Mouse (Mus musculus) cortical plate, adult 2 months (tissue): Measurements from ENCODE around the gene Lrrc28.

Experiments used
- CTCF ChIP-seq: fragments of 200-500 bp; IDR thresholded peaks from 2 replicates; pipeline ENCODE4 v1.5.1; 2011; ENCODE audit warnings: mild to moderate bottlenecking, control low read depth, low read length; ENCODE audit not compliant: insufficient read depth; ENCODE audit errors: extremely low read depth
- POLR2A ChIP-seq: fragments of 200-500 bp; IDR thresholded peaks from 2 replicates; pipeline ENCODE4 v1.6.1; 2011; ENCODE audit warnings: mild to moderate bottlenecking, low read length, control low read depth; ENCODE audit not compliant: insufficient read depth; ENCODE audit errors: extremely low read depth

DNA sequence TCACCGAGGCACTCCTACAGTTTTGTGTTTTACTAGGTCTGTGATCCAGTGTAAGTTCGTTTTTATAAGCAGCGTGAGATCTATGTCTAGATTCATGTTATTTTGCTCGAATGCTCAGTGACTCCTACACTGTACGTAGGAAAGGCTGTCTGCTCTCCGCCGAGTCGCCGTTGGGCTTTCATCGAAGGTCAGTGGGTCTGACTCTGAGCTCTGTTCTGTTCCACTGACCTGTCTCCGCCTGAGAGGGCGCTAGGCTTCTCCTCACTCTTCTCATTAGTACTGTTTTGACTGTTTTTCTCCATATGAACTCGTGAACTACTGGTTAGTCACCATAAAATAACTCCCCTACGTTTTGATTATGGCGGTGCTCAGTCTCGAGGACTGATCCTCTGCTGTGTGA lies 37.9 kb upstream of the Lrrc28 start:
- no peak for TF ChIP-seq CTCF
- no peak for TF ChIP-seq POLR2A
